Mouse (Mus musculus) hindbrain, embryonic 14.5 days (tissue): Measurements from ENCODE around the gene Lrmda. TPM values are rescaled to one million over a fixed set of nuclear protein-coding genes. Genes with fewer than 3 reads are reported as not detected.

Experiments
- ATAC-seq: fragments of 200-750 bp; cut with Nextera tagmentation; 2 replicates; pipeline ENCODE4 v1.8.0; 2017; ENCODE audit warnings: moderate number of reproducible peaks, mild to moderate bottlenecking, moderate TSS enrichment, moderate library complexity; ENCODE audit not compliant: low FRiP score
- DNase-seq: peaks from one replicate; pipeline ENCODE4 v3.0.0-alpha.2; 2015; ENCODE audit warnings: low spot score
- H3K27ac ChIP-seq: fragments of 300-500 bp; sonication (generic); 2 replicates; pipeline ENCODE4 v1.5.1; 2014; ENCODE audit warnings: mild to moderate bottlenecking, moderate library complexity
- H3K27me3 ChIP-seq: fragments of 300-500 bp; sonication (generic); 2 replicates; pipeline ENCODE4 v1.6.1; 2014; ENCODE audit warnings: mild to moderate bottlenecking, low read length, mixed read lengths; ENCODE audit not compliant: control insufficient read depth, insufficient read depth
- H3K36me3 ChIP-seq: fragments of 300-500 bp; sonication (generic); replicated peaks from 2 replicates; pipeline ENCODE4 v1.6.1; 2014; ENCODE audit not compliant: control insufficient read depth, insufficient read depth
- H3K4me1 ChIP-seq: fragments of 300-500 bp; sonication (generic); replicated peaks from 2 replicates; pipeline ENCODE4 v1.6.1; 2014; ENCODE audit warnings: antibody characterized with exemption, low read length, mixed read lengths; ENCODE audit not compliant: control insufficient read depth, insufficient read depth
- H3K4me2 ChIP-seq: fragments of 300-500 bp; sonication (generic); replicated peaks from 2 replicates; pipeline ENCODE4 v1.6.1; 2014; ENCODE audit warnings: mild to moderate bottlenecking, moderate library complexity
- H3K4me3 ChIP-seq: fragments of 300-500 bp; sonication (generic); replicated peaks from 2 replicates; pipeline ENCODE4 v1.5.1; 2014; ENCODE audit warnings: mild to moderate bottlenecking, low read length
- H3K9ac ChIP-seq: fragments of 300-500 bp; sonication (generic); 2 replicates; pipeline ENCODE4 v1.6.1; 2014
- H3K9me3 ChIP-seq: fragments of 300-500 bp; sonication (generic); 2 replicates; pipeline ENCODE4 v1.6.1; 2016; ENCODE audit warnings: low read length; ENCODE audit not compliant: control insufficient read depth
- WGBS: fragments of 180-500 bp; shearing (Covaris S2); extraction: QIAGEN DNeasy Blood & Tissue Kit; methylation state at CpG from one replicate; pipeline ENCODE4 v1.1.7; 2014; 5-methylcytosine and 5-hydroxymethylcytosine counted together
- polyA plus RNA-seq: library from polyadenylated mRNA; unstranded; fragments of >200 nt; fragmentation: Nextera tagmentation; extraction: Ambion mirVana; gene quantifications from 2 replicates; pipeline ENCODE4 v1.2.1, GENCODE M21; 2014

The Lrmda gene
- polyA plus RNA-seq, 1 experiment from 2014 or later = 0.64 TPM

DNA sequence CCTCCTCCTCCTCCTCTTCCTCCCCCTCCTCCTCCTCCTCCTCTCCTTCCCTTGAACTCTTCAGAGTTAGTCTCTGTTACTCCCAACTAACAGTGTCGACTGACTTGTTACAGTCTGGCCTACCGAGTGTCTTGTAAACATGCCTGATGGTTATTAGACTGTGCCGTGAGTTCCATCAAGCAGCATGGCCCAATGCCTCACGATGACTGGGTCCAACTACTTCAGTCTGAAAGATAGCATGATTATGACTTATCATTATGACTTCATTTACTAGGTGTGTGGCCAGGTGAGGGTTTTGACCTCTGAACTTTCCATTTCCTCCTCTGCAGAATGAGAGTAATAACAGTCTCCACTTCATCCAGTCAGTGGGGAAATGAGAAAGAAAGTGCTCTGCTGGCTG lies 15.9 kb upstream of the Lrmda start:
- ATAC-seq (no peak), DNase-seq (no peak)
- H3K4me2 ChIP-seq = no peak overlapping the region
- 93% methylated on average over 4 of the region's 4 CpGs for WGBS
- H3K36me3 ChIP-seq = no peaks in the 10 kb centered on the region
- H3K9ac ChIP-seq = no peak overlapping the region
- no peak overlapping the region for H3K27ac ChIP-seq
- H3K27me3 ChIP-seq = peaks cover 6% of the 10 kb centered on the region
- H3K4me3 ChIP-seq = no peak overlapping the region
- H3K4me1 ChIP-seq = no peaks in the 10 kb centered on the region
- no peaks in the 10 kb centered on the region for H3K9me3 ChIP-seq

DNA sequence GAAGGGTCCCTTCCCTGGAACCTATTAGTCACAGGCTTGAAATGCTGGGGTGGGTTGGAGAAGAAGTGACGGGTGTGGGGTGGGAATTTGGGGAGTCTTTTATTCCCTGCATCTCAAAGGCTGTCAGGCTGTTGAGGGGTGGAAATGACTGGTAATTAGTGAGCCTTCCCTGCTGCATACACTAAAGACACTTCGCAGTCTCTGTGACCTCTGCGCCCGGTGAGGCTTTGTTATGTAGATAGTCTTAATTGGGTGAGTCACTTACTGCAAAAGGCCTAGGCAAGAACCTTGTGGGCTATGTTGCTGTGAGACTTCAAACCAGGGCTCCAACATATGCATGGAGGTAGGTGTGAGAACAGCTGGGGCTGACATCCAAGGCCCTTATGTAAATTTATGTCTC lies 14.6 kb upstream of the Lrmda start:
- Histone ChIP-seq H3K4me2 (no peak overlapping the region), H3K9me3 (no peaks in the 10 kb centered on the region), H3K36me3 (no peaks in the 10 kb centered on the region), H3K27me3 (peaks cover 6% of the 10 kb centered on the region), H3K9ac (no peak overlapping the region), H3K4me3 (no peak overlapping the region), H3K27ac (no peak overlapping the region), H3K4me1 (no peaks in the 10 kb centered on the region)
- DNase-seq = no peak
- 17% methylated on average over 4 of the region's 4 CpGs for WGBS
- no peak for ATAC-seq

DNA sequence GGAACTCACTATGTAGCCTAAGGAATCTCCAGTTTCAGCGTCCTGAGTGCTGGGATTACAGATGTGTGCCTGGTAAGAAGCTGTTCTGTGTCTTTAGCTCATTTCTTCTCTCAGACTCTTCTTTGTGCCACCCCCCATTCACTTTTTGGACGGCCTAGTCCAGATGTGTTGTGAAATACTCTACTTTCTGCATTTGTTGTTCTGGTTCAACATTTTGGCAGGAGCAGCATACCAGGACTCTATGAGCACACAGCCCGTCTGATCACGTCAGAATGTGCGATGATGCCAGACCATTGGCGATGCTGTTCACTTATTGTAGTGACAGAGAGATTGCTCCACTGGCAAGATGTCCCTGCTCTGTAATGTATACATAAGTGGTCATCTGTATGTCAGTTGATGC lies 12.5 kb upstream of the Lrmda start:
- no peak overlapping the region for H3K9ac ChIP-seq
- no peaks in the 10 kb centered on the region for H3K36me3 ChIP-seq
- peaks cover 6% of the 10 kb centered on the region for H3K27me3 ChIP-seq
- WGBS = 91% methylated on average over 6 of the region's 6 CpGs
- H3K9me3 ChIP-seq = no peaks in the 10 kb centered on the region
- no peak overlapping the region for H3K4me2 ChIP-seq
- ATAC-seq = no peak
- no peaks in the 10 kb centered on the region for H3K4me1 ChIP-seq
- no peak for DNase-seq
- H3K4me3 ChIP-seq = no peak overlapping the region
- no peak overlapping the region for H3K27ac ChIP-seq

DNA sequence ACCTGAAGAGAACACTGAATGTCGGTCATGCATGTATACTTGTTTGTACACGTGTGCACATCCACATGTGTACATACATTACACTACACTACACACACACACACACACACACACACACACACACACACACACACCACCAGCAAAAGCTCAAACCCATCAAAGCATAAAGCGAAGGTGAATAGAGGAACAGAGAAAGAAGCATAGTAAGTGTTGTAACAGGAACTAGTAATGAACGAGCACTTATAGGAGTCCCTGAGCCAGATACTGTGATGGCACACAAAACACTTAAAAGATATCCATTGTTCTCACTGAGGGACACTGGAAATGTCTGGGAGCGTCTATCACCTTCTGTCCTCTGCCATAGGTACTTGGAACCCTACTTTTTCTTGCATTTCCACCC lies 5.2 kb upstream of the Lrmda start:
- Histone ChIP-seq H3K4me1 (no peaks in the 10 kb centered on the region; the same call in 1 of the 2 replicates), H3K4me3 (no peak overlapping the region), H3K9ac (no peak overlapping the region), H3K27me3 (peaks cover 6% of the 10 kb centered on the region; the same call in 1 of the 2 replicates), H3K36me3 (no peaks in the 10 kb centered on the region), H3K9me3 (no peaks in the 10 kb centered on the region), H3K27ac (no peak overlapping the region), H3K4me2 (no peak overlapping the region)
- ATAC-seq (no peak), DNase-seq (no peak)
- WGBS = 91% methylated on average over 5 of the region's 5 CpGs

DNA sequence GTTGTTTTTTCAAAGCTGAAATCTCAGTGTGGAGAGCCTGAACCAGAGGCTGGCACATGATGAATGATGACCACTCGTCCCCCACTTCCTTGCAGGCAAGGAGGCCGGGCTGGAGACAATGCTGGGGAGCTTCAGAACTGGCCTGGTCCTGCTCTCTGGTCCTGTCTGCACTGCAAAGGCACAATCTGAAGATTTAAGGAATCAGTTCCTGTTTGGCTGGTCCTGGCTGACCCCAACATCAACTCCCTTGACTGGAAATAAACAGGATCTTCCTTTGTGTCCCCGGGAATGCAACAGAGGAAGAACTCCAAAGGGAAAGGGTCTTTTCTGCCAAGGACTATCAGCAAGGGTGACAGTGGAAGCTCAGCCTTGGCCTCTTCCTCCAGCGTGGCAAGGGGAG lies 4.7 kb upstream of the Lrmda start:
- WGBS = 60% methylated on average over 4 of the region's 4 CpGs
- Histone ChIP-seq H3K9me3 (no peaks in the 10 kb centered on the region), H3K4me1 (no peaks in the 10 kb centered on the region; the same call in 1 of the 2 replicates), H3K9ac (no peak overlapping the region), H3K27me3 (peaks cover 10% of the 10 kb centered on the region), H3K4me2 (no peak overlapping the region), H3K36me3 (no peaks in the 10 kb centered on the region), H3K4me3 (no peak overlapping the region), H3K27ac (no peak overlapping the region)
- ATAC-seq (no peak), DNase-seq (no peak)

DNA sequence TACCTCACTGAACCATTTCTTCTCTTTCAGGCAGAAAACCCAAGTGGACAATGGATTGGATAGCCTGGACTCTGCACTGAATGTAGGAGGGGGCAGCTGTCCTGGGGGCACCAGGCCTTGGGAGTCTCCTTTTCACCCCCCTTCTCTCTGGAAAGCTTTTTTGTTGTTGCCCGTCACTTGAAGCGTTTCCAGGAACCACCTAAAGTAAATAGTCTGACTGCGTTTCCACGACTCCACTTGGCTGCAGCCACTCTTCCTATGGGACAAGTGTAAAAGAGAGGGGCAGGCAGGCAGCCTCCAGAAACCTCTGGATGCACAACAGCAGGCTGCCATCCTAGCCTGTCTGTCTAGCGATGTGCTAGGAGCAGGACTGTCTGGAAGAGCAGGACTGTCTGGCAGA lies 2.5 kb upstream of the Lrmda start:
- H3K4me1 ChIP-seq = no peaks in the 10 kb centered on the region; the same call in 1 of the 2 replicates
- H3K9ac ChIP-seq = no peak overlapping the region
- H3K27ac ChIP-seq = no peak overlapping the region
- H3K4me3 ChIP-seq = no peak overlapping the region
- no peak overlapping the region for H3K4me2 ChIP-seq
- H3K9me3 ChIP-seq = no peaks in the 10 kb centered on the region
- H3K27me3 ChIP-seq = peaks cover 15% of the 10 kb centered on the region
- no peak for DNase-seq
- ATAC-seq = no peak
- WGBS = 56% methylated on average over 5 of the region's 5 CpGs
- no peaks in the 10 kb centered on the region for H3K36me3 ChIP-seq

DNA sequence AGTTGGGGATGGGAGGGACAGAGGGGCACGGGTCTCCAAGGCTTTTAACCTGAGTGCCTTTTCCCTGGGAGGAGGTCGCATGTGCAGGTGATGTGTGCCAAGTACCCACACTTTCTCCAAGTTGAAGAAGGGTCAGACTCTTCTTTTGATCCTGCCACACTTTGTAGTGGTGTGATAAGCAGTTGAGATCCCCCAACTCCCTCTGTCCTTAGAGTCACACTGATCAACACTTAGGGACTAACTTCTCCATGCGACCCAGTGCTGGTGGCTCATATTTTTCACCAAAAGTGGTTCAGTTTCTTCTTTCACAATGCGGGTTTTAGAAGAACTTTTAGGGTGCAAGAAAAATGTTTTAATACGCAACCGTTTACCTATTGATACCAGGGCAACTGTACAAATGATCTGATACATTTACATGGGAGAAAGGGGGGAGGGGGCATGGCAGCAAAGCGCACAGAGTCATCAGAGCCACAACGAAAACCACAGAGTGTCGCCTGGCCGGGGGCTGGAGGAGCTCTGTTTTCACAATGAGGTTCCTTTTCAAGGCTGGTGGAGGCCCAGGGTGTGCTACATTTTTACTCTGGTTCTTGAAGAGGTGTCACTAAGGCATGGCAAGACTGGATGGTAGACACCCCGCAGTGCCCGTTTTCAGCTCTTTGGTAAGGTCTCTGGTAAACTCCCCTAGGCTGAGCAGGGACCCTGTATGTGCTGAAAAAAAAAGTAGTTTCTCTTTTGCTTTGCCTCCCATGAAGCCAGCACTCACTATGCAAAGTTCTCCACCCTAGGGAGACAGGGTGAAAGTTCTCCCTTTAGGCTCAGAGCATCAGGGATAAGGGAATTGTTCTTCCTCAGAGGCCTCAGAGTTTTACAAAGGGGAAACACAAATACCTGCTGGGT lies 685 bp downstream of the Lrmda start:
- Histone ChIP-seq H3K9ac (peak overlapping the region; percentile 47; the same call in 1 of the 2 replicates), H3K27me3 (peaks cover 15% of the 10 kb centered on the region), H3K4me2 (peak overlapping the region; percentile 62), H3K36me3 (no peaks in the 10 kb centered on the region), H3K4me1 (no peaks in the 10 kb centered on the region; the same call in 1 of the 2 replicates), H3K9me3 (no peaks in the 10 kb centered on the region), H3K4me3 (peak overlapping the region; percentile 27), H3K27ac (no peak overlapping the region)
- DNase-seq = no peak
- WGBS = 38% methylated on average over 12 of the region's 12 CpGs
- no peak for ATAC-seq

- no peak overlapping the region for H3K4me3 ChIP-seq
Observed at GRCm38 (mm10) chr14:22020885-22021284, 1.4 kb downstream of the Lrmda start.

GRCm38 (mm10) chr14:22023533-22023932 lies 4.0 kb downstream of the Lrmda start:
- no peaks in the 10 kb centered on the region; the same call in 1 of the 2 replicates for H3K4me1 ChIP-seq
- ATAC-seq (no peak), DNase-seq (no peak)
- H3K4me3 ChIP-seq = no peak overlapping the region
- H3K9ac ChIP-seq = no peak overlapping the region
- no peaks in the 10 kb centered on the region for H3K36me3 ChIP-seq
- peaks cover 15% of the 10 kb centered on the region for H3K27me3 ChIP-seq
- H3K4me2 ChIP-seq = no peak overlapping the region
- 66% methylated on average over 4 of the region's 4 CpGs for WGBS
- no peak overlapping the region for H3K27ac ChIP-seq
- no peaks in the 10 kb centered on the region for H3K9me3 ChIP-seq

More at GRCm38 (mm10) chr14:22020885-22021284, 1.4 kb downstream of the Lrmda start:
- H3K27me3 ChIP-seq = peaks cover 15% of the 10 kb centered on the region
- WGBS = 23% methylated on average over 2 of the region's 2 CpGs
- H3K9ac ChIP-seq = no peak overlapping the region
- peak; percentile 64 for DNase-seq
- no peaks in the 10 kb centered on the region for H3K9me3 ChIP-seq
- no peak overlapping the region for H3K4me2 ChIP-seq
- H3K27ac ChIP-seq = no peak overlapping the region
- no peak for ATAC-seq
- H3K36me3 ChIP-seq = no peaks in the 10 kb centered on the region
- no peaks in the 10 kb centered on the region; the same call in 1 of the 2 replicates for H3K4me1 ChIP-seq
